Mouse (Mus musculus) layer of hippocampus, adult 2 months (tissue): Measurements from ENCODE around the gene Zbtb18. TPM values are rescaled to one million over a fixed set of nuclear protein-coding genes. Genes with fewer than 3 reads are reported as not detected.
"Not testable (repeated sequence)": the region's sequence is repeated elsewhere in the genome, so short reads cannot be mapped to it uniquely, and the experiment has no call there.

Experiments
- DNase-seq, 2 experiments: peaks; one replicate each; pipeline ENCODE4 v3.0.0; 2022; ENCODE audit warnings: low spot score in 2 of 2
- H3K27ac ChIP-seq: fragments of 200-600 bp; 2 replicates; pipeline ENCODE4 v1.8.1; 2022
- H3K4me3 ChIP-seq: fragments of 200-600 bp; 2 replicates; pipeline ENCODE4 v1.8.1; 2022; ENCODE audit warnings: mild to moderate bottlenecking
- CTCF ChIP-seq: fragments of 200-600 bp; conservative IDR thresholded peaks from 2 replicates; pipeline ENCODE4 v1.8.1; 2022; ENCODE audit warnings: antibody characterized with exemption, mild to moderate bottlenecking, moderate library complexity
- total RNA-seq, 2 experiments: library from RNA; stranded (reverse); gene quantifications; 2 replicates each; pipeline ENCODE4 v1.2.3; 2021

Zbtb18 gene
- total RNA-seq, 2 experiments from 2014 or later = 585 to 647 TPM

DNA sequence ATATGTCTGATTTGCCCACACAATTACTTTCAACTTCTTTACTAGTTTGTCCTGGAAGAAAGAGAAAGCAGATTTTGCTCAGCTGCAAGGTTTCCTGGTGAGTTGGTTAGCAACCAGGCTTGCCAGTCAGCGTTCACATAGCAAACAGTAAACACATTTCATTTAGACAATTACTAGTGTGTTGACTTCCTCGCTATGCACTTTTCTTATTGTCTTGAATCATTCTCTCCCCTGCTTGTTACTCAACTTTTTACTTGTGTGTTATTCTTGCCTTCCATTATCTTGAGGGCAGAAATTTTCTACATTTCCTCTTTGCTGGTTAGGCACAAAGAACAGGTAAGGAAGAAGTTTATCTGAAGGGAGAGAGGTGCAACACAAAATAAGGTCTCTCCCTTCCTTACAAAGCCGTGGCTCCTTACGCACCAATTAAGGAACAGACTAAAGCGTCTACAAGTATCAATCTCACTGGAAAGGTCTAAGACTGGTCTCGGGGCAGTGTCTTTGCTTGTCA is 1.1 kb upstream of the Zbtb18 start:
- H3K4me3 ChIP-seq = peak overlapping the region; percentile 96
- TF ChIP-seq CTCF = no peak
- no peak for DNase-seq
- peak overlapping the region; percentile 92 for H3K27ac ChIP-seq

DNA sequence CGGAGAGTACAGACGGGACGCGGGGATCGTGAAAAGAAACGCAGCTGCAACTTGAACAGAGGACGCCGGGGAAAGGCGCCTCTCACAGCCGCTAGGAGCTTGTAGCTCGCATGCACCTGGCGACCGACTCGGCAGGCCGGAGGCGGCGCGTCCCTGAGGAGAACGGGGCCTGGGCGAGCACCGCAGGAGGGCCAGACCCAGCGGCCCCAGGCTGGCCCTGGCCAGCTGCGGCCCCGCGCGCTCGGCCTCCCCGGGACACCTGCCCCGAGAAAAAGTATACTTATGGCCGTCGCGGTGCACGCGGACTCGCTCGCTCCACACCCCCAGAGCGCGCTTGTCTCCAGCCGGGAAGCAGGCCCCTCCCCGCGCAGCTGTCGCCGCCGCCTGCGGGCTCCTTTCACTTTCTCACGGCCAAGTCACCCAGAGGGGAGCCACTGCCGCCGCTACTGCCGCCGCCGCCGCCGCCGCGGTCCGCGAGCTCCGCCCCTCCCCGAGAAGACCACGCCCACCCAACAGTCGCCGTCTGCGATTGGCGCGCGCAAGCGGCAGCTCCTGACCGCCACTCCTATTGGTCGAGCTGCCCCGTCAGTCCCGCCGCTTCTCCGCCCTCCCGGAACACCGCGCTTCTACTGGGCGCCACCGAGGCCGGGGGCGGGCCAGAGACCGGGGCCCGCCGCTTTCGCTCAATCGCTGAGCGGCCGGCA is 507 bp upstream of the Zbtb18 start:
- peak; percentile 52 for TF ChIP-seq CTCF
- peak; percentile 95 to 98 for DNase-seq

DNA sequence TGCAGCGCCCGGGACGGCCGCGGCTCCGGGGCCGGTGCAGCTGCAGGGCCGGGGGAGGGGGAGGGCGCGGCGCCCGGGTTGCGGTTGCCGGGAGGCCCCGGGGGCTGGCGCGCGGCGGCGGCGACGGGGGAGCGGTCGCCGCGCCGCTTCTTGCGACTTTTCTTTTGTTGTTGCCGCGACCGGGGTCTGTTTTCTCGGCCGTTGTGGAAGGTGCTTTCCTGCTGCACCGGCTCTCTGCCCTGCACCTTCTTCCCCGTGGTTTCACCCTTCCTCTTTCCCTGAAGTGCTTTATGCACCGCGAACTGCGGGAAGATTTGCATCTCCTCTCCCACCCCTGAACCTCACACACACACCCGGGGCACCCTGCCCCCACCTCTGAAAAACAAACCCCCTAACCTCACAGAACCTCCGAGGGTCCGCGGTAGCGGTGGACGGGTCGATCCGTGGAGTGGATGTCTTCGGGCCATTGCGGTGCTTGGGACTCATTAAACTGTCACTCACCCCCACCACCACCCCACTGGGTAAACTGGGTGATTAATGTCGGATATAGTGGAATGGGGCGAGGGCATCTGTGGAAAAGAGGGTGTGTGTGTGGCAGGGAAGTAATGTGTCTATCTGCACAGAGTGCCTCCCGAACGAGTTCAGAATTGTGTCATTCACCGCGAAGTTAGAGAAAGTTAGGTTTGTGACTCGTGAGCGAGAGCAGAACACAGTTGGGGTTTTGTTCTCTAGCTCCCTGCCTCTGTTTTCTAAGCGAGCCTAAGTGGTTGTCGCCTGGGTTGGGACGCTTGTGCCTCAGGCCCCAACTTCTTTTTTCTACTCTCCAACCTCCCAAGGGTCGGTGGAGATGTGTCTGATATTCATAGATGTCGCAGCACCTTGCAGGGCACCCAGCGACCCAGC is 921 bp downstream of the Zbtb18 start:
- no peak for DNase-seq
- no peak for TF ChIP-seq CTCF
- Histone ChIP-seq H3K27ac (peak overlapping the region; percentile 91), H3K4me3 (peak overlapping the region; percentile 84)

More for the DNA sequence above, 507 bp upstream of the Zbtb18 start:
- peak overlapping the region; percentile 92 for H3K27ac ChIP-seq
- peak overlapping the region; percentile 96 for H3K4me3 ChIP-seq

DNA sequence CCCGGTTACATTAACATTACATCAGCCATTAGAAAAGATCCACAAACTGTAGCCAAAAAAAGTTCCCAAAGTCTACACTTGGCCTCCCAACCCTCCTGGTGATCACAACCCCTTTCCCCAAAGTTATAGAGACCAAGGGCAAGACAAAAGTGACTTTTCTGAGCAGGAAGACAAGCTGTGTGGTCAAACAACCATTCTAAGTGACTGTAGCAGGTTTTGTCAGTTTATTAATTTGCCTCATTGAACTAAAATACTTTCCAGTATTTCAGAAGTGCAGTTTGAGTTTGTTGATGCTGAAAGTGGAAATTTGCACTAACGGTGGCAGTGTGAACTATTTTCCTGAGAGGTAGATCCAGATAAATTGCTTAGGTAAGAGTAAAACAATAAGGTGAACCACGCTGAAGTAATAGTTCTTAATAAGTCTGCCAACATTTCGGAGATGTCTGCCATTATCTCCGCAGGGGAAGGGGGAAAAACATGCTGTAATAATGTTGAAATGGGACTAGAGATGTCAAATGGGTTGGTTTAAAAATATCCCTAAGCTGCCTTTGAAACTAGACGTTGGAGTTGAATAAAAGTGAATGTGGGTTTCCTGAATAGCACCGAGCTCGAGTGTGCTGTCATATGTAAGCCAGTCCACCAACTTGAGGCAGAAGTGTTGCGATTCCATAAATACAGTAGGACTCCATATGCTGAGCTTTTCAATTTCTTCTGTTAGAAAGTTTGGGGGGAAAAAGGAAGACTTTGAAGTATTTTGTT is 1.8 kb downstream of the Zbtb18 start:
- Histone ChIP-seq H3K27ac (peak overlapping the region; percentile 91), H3K4me3 (peak overlapping the region; percentile 84)
- no peak for TF ChIP-seq CTCF
- DNase-seq = no peak

DNA sequence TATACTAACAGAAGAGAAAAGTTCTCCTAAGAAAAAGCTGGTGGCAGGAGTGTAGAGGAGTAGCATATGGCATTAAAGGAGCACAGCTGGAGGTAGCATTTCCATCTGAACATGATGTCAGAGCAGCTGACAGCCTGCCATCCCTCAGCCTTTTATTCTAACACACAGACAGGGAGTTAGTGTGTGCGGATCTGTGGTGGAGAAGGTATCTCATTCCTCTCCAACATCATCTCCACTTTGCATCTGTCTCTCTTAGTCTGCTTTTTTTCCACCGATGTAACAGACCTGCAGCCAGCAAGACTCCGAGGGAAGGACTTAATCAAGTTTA is 2.3 kb downstream of the Zbtb18 start:
- peak overlapping the region; percentile 91 for H3K27ac ChIP-seq
- DNase-seq = peak; percentile 67 to 75
- H3K4me3 ChIP-seq = peak overlapping the region; percentile 84
- TF ChIP-seq CTCF = no peak

DNA sequence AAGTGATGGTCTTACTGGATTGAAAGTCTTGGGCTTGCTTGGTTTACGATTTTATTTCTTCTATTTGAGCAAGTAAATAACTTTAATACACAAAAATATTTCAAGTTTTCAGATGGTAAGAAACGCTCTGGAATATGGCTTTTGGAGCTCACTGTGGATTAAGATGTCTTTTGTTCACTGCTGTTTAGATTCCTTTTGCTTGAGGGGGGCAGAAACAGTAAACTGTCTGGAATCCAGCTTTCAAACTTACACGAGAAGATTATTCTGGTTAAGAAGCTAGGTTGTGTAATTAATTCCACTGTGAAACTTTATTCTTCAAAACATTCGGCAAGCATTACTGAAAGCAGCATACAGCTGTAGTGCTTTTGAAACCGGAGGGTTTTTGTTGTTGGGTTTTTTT is 2.8 kb downstream of the Zbtb18 start:
- Histone ChIP-seq H3K4me3 (peak overlapping the region; percentile 84), H3K27ac (peak overlapping the region; percentile 91)
- TF ChIP-seq CTCF = no peak
- DNase-seq = no peak

DNA sequence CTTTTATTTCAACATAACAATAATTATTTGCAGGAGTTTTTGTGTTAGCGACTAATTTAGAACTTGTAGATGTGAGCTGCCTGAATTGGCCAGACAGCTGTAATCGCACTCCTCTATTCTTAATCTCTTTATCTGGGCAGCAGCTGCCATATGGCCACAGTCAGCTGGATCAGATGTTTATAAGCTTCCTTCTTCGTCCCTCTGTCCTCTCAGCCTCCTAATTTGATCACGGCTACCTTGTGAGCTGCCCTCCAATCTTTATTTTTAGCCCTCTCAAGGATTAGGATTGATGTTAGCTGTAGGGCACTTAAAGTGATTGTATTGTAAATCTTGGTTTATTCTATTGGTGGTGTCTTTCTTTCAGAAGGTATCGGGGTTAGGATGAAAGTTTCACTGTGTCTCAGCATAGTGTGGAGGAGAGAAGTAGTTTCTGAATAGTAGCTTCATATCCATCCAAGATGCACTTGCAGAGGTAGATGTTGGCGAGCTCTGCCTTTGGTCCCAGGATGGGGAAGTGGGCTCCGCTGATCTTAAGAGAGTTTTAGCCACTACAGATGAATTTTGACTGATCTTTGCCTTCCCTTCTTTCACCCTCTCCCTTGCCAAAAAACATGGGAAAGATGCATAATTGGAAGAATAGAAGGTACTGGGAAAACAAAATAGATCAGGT is 3.4 kb downstream of the Zbtb18 start:
- Histone ChIP-seq H3K4me3 (peak overlapping the region; percentile 84), H3K27ac (peak overlapping the region; percentile 91)
- no peak for TF ChIP-seq CTCF
- no peak for DNase-seq

DNA sequence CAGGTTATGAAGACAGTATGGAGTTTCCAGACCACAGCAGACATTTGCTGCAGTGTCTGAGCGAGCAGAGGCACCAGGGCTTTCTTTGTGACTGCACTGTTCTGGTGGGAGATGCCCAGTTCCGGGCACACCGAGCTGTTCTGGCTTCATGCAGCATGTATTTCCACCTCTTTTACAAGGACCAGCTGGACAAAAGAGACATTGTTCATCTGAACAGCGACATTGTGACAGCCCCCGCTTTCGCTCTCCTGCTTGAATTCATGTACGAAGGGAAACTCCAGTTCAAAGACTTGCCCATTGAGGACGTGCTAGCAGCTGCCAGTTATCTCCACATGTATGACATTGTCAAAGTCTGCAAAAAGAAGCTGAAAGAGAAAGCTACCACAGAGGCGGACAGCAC is 4.9 kb downstream of the Zbtb18 start:
- H3K27ac ChIP-seq = peak overlapping the region; percentile 91
- no peak for DNase-seq
- H3K4me3 ChIP-seq = peak overlapping the region; percentile 84
- no peak for TF ChIP-seq CTCF

DNA sequence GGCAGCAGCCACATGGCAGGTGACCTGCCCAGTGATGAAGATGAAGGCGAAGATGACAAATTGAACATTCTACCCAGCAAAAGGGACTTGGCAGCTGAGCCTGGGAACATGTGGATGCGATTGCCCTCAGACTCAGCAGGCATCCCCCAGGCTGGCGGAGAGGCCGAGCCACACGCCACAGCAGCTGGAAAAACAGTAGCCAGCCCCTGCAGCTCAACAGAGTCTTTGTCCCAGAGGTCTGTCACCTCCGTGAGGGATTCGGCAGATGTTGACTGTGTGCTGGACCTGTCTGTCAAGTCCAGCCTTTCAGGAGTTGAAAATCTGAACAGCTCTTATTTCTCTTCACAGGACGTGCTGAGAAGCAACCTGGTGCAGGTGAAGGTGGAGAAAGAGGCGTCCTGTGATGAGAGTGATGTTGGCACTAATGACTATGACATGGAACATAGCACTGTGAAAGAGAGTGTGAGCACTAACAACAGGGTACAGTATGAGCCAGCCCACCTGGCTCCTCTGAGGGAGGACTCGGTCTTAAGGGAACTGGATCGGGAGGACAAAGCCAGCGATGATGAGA is 5.5 kb downstream of the Zbtb18 start:
- TF ChIP-seq CTCF = no peak
- peak overlapping the region; percentile 91 for H3K27ac ChIP-seq
- peak overlapping the region; percentile 84 for H3K4me3 ChIP-seq
- no peak for DNase-seq

DNA sequence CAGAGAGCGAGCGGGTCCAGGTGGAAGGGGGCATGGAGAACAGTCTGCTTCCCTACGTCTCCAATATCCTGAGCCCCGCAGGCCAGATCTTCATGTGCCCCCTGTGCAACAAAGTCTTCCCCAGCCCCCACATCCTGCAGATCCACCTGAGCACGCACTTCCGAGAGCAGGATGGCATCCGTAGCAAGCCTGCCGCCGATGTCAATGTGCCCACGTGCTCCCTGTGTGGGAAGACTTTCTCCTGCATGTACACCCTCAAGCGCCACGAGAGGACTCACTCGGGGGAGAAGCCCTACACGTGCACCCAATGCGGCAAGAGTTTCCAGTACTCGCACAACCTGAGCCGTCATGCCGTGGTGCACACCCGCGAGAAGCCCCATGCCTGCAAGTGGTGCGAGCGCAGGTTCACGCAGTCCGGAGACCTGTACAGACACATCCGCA is 6.0 kb downstream of the Zbtb18 start:
- Histone ChIP-seq H3K4me3 (peak overlapping the region; percentile 84), H3K27ac (peak overlapping the region; percentile 91)
- no peak for TF ChIP-seq CTCF
- no peak for DNase-seq

DNA sequence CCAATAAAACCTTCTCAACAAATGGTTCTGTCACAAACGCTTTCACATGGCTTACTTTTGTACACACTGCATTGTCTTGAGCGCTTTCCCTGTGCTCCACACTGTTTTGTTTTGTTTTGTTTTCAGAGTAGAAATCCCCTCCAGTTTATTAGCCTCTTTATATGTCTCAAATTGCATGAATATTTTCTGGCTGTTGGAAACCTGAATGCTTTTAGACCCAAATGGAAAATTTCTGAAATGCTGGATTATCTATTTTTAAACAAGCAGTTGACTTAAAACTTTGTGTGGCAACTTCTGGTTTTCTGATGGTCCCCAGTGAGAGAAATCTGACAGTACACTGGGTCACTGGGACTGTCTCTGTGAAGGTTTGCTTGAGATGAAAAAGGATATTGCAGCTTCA is 6.8 kb downstream of the Zbtb18 start:
- H3K4me3 ChIP-seq = peak overlapping the region; percentile 84
- no peak for TF ChIP-seq CTCF
- no peak for DNase-seq

DNA sequence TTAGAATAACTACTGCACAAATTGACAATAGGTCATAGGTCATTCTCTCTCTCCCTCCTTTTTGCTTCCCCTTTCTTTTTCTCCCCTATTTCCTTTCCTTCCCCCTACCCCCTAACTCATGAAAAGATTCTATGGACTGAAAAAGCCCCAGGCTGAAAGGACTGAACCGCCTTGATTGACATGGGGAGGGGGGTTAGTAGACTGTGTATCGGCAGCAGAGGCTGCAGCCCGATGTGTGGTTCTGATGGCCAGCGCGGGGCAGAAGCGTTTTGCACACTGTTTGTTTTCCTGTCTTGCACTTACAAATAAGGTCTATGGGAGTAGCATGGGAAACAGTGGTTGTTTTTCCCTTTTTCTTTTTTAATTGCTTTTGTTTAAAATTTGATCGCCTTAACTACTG is 7.7 kb downstream of the Zbtb18 start:
- Histone ChIP-seq H3K27ac (peak overlapping the region; percentile 91), H3K4me3 (peak overlapping the region; percentile 84)
- not testable (repeated sequence) for DNase-seq

More for the DNA sequence above, 6.8 kb downstream of the Zbtb18 start:
- peak overlapping the region; percentile 91 for H3K27ac ChIP-seq
